Mouse (Mus musculus): ENCODE results near the gene Mettl21e. TPM values are rescaled to one million over a fixed set of nuclear protein-coding genes. Genes with fewer than 3 reads are reported as not detected.
"Not testable (repeated sequence)": the region's sequence is repeated elsewhere in the genome, so short reads cannot be mapped to it uniquely, and the experiment has no call there.

Gene Mettl21e
- polyA plus RNA-seq (2015; fragmentation: Nextera tagmentation; extraction: Ambion mirVana): 0.29 and 2.3 TPM in 2 replicates

GRCm38 (mm10) chr1:44218876-44219275 is at the start of gene Mettl21e:
TSS of gene Mettl21e (minus strand) at chr1:44218961.
- Histone ChIP-seq H3K36me3 (no peaks in the 10 kb centered on the region), H3K9ac (no peak within 1 kb of the TSS), H3K4me3 (no peak within 1 kb of the TSS), H3K27me3 (no peaks in the 10 kb centered on the region), H3K9me3 (no peaks in the 10 kb centered on the region), H3K4me2 (no peak within 1 kb of the TSS), H3K4me1 (0 out of 2 replicates have a peak, but pooled peaks cover 4% of the 10 kb centered on the region), H3K27ac (no peak within 1 kb of the TSS)
- WGBS: 33% methylated on average over 1 of the region's 1 CpGs
- no peak for ATAC-seq (ENCODE audit: insufficient number of reproducible peaks, low FRiP score, low TSS enrichment, low read depth)

GRCm38 (mm10) chr1:44240440-44240839 is 21.7 kb upstream of the Mettl21e start:
- H3K9me3 ChIP-seq; H3K36me3 ChIP-seq; H3K27ac ChIP-seq; H3K4me3 ChIP-seq; H3K9ac ChIP-seq; H3K4me2 ChIP-seq; H3K4me1 ChIP-seq; ATAC-seq (ENCODE audit: insufficient number of reproducible peaks, low FRiP score, low TSS enrichment, low read depth); H3K27me3 ChIP-seq: not testable (repeated sequence)
- WGBS: 40% methylated on average over 2 of the region's 2 CpGs

- Histone ChIP-seq H3K9me3 (no peaks in the 10 kb centered on the region), H3K4me2 (no peak overlapping the region), H3K27ac (no peak overlapping the region), H3K4me3 (no peak overlapping the region), H3K27me3 (no peaks in the 10 kb centered on the region), H3K9ac (no peak overlapping the region), H3K36me3 (no peaks in the 10 kb centered on the region), H3K4me1 (no peaks in the 10 kb centered on the region)
- ATAC-seq (ENCODE audit: insufficient number of reproducible peaks, low FRiP score, low TSS enrichment, low read depth): no peak
- 81% methylated on average over 3 of the region's 3 CpGs for WGBS
Observed at GRCm38 (mm10) chr1:44239969-44240368, 21.2 kb upstream of the Mettl21e start.

DNA sequence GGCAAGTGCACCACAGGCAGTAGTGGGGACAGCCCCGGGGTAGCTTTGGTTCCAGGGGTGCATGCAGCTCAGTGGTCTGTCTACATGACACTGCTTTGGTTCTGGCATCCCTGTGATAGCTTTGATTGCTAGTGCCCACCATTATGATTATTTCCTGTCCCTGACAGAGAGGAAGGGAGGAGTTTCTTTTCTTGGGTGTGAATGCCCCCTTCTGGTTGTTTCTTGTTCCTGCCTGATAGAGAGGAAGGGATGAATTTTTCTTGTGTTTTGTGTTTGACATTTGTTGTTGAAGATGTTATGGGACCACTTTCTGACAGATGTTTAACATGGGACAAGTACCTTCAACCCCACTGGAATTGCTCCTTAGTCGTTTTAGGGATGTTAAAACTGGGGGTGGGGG is 18.5 kb upstream of the Mettl21e start:
- ATAC-seq (ENCODE audit: insufficient number of reproducible peaks, low FRiP score, low TSS enrichment, low read depth): no peak
- H3K27me3 ChIP-seq: no peaks in the 10 kb centered on the region
- 84% methylated on average over 2 of the region's 2 CpGs for WGBS
- H3K27ac ChIP-seq: no peak overlapping the region
- no peaks in the 10 kb centered on the region for H3K4me1 ChIP-seq
- no peak overlapping the region for H3K9ac ChIP-seq
- no peaks in the 10 kb centered on the region for H3K9me3 ChIP-seq
- H3K4me2 ChIP-seq: no peak overlapping the region
- no peaks in the 10 kb centered on the region for H3K36me3 ChIP-seq
- H3K4me3 ChIP-seq: no peak overlapping the region

DNA sequence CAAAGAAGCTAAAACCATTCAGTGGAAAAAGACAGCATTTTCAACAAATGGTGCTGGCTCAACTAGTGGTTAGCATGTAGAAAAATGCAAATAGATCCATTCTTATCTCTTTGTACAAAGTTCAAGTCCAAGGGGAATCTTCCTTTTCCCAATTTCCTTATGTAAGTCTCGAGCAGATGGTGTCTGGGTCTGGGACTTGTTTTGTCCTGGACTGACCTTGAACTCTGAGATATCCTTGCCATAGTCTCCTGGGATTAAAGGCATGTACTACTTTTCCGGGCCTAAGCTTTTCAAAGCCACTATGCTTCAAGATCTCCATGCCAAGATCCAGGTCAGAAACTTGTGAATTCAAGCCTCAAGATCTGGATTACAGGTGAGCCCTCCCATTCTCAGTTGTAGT is 16.6 kb upstream of the Mettl21e start:
- H3K4me1 ChIP-seq: no peaks in the 10 kb centered on the region
- ATAC-seq (ENCODE audit: insufficient number of reproducible peaks, low FRiP score, low TSS enrichment, low read depth): no peak
- H3K4me2 ChIP-seq: no peak overlapping the region
- WGBS: 78% methylated on average over 2 of the region's 2 CpGs
- H3K36me3 ChIP-seq: no peaks in the 10 kb centered on the region
- H3K4me3 ChIP-seq: no peak overlapping the region
- H3K27ac ChIP-seq: no peak overlapping the region
- H3K27me3 ChIP-seq: no peaks in the 10 kb centered on the region
- no peaks in the 10 kb centered on the region for H3K9me3 ChIP-seq
- no peak overlapping the region for H3K9ac ChIP-seq

DNA sequence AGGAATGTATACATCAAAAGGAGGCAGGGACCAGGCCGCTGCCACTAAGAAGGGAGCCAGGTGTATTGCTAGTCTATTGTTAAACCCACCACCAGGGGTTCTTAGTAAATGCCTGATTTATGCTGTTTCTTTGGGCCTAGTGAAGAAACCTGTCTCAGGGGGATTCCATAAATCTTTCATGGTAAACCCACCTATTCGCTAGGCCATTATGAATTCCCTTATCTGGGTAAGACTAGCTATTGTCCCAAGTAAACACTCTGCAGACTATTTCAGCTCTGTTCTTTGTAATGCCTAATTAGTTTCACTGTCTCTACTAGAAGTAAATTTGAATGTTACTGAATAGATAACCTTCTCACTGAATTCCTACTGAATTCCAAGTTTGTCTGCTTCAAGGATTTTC is 15.8 kb upstream of the Mettl21e start:
- H3K9ac ChIP-seq; H3K4me3 ChIP-seq; H3K4me1 ChIP-seq; H3K9me3 ChIP-seq; ATAC-seq (ENCODE audit: insufficient number of reproducible peaks, low FRiP score, low TSS enrichment, low read depth); H3K27ac ChIP-seq; H3K27me3 ChIP-seq; H3K4me2 ChIP-seq; H3K36me3 ChIP-seq: not testable (repeated sequence)
- WGBS: 92% methylated on average over 2 of the region's 2 CpGs

- 32% methylated on average over 2 of the region's 2 CpGs for WGBS
- no peak for ATAC-seq (ENCODE audit: insufficient number of reproducible peaks, low FRiP score, low TSS enrichment, low read depth)
Observed at GRCm38 (mm10) chr1:44229044-44229443, 10.3 kb upstream of the Mettl21e start.

GRCm38 (mm10) chr1:44217118-44217517 is 1.6 kb downstream of the Mettl21e start:
- WGBS: 32% methylated on average over 2 of the region's 2 CpGs
- Histone ChIP-seq H3K36me3 (no peaks in the 10 kb centered on the region), H3K4me2 (no peak overlapping the region), H3K4me1 (0 out of 2 replicates have a peak, but pooled peaks cover 4% of the 10 kb centered on the region), H3K9me3 (no peaks in the 10 kb centered on the region), H3K9ac (no peak overlapping the region), H3K27me3 (no peaks in the 10 kb centered on the region), H3K27ac (no peak overlapping the region), H3K4me3 (no peak overlapping the region)
- no peak for ATAC-seq (ENCODE audit: insufficient number of reproducible peaks, low FRiP score, low TSS enrichment, low read depth)

More at GRCm38 (mm10) chr1:44229044-44229443, 10.3 kb upstream of the Mettl21e start:
- no peak overlapping the region for H3K9ac ChIP-seq
- no peak overlapping the region for H3K27ac ChIP-seq
- no peaks in the 10 kb centered on the region for H3K4me1 ChIP-seq
- H3K27me3 ChIP-seq: no peaks in the 10 kb centered on the region
- no peak overlapping the region for H3K4me2 ChIP-seq
- H3K4me3 ChIP-seq: no peak overlapping the region
- H3K36me3 ChIP-seq: no peaks in the 10 kb centered on the region
- no peaks in the 10 kb centered on the region for H3K9me3 ChIP-seq

DNA sequence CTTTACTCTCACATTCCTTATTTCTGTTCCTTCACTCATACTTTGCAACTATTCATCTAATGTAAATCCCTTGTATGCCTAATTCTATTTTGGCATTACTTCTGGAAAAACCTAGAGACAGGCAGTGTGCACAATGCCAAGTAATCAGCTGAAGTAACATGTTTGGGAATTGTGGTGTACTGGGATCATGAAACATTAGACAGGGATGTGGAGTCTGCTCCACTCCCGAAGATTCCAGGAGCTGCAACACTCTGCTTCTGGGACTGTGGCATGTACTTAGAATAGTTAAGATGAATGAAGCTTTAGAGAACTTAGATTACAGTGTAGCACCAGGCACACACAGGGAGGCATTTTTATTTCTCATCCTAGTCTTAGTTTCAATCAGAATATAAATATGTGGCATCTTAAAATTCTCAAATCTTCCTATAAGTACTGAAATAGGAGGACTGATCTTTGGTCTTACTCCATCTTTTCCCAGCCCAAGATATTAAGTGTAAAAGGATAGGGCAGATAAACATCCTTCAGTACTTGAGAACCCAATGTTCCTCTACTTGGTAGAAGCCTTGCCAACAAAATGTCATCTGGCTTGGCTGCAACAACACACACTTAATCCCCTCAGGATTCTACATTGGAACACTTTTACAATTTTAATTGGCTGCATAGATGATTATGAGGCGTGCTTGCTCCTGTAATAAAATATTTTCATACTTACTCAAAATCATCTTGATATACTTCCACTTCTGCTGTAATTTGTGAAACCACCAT is 2.2 kb downstream of the Mettl21e start:
- Histone ChIP-seq H3K36me3 (no peaks in the 10 kb centered on the region), H3K27me3 (no peaks in the 10 kb centered on the region), H3K9ac (no peak overlapping the region), H3K4me1 (0 out of 2 replicates have a peak, but pooled peaks cover 4% of the 10 kb centered on the region), H3K4me3 (no peak overlapping the region), H3K4me2 (no peak overlapping the region), H3K27ac (peak overlapping the region; percentile 48), H3K9me3 (no peaks in the 10 kb centered on the region)
- 36% methylated on average over 2 of the region's 2 CpGs for WGBS
- ATAC-seq (ENCODE audit: insufficient number of reproducible peaks, low FRiP score, low TSS enrichment, low read depth): no peak

DNA sequence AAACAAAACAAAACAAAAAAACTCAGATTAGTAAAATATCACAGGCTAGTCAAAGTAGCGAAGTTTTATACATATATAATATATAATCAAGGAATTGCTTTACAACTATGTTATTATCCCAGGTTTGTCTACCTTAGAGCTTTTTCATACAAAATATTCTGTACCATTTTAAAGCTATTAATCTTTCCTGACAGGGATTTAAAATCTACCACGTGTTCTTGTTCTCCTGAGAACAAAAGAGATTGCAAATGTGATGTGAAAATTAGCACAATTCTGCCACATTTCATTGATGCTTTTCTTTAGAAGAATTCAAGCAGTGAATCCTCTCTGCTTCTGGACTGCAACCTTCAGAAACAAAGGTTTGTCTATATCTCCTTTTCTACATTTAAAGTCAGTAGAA is 4.3 kb downstream of the Mettl21e start:
- WGBS: 63% methylated on average over 2 of the region's 2 CpGs
- H3K27ac ChIP-seq: no peak overlapping the region
- H3K27me3 ChIP-seq: no peaks in the 10 kb centered on the region
- no peaks in the 10 kb centered on the region for H3K9me3 ChIP-seq
- H3K4me2 ChIP-seq: no peak overlapping the region
- no peak for ATAC-seq (ENCODE audit: insufficient number of reproducible peaks, low FRiP score, low TSS enrichment, low read depth)
- H3K4me1 ChIP-seq: 0 out of 2 replicates have a peak, but pooled peaks cover 4% of the 10 kb centered on the region
- no peak overlapping the region for H3K4me3 ChIP-seq
- no peak overlapping the region for H3K9ac ChIP-seq
- no peaks in the 10 kb centered on the region for H3K36me3 ChIP-seq

DNA sequence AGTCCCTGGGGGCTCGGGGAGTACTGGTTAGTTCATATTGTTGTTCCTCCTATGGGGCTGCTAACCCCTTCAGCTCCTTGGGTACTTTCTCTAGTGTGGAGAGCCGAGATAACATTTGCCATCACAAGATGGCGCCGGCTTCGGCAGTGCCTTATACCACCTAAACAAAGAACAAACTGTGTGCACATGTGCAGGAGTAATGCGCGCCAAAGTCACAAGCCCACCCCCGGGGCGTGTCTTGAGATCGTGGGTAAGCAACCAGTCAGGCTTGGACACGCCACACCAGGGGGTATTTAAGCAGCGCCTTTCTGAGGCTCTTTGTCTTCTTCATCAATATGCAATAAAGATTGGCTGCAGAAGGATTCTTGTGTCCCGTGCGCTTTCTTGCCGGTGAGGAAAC is 15.9 kb downstream of the Mettl21e start:
- Histone ChIP-seq H3K27me3 (no peaks in the 10 kb centered on the region), H3K4me3 (no peak overlapping the region)
- no peak for ATAC-seq (ENCODE audit: insufficient number of reproducible peaks, low FRiP score, low TSS enrichment, low read depth)

GRCm38 (mm10) chr1:44198273-44199171 is 20.2 kb downstream of the Mettl21e start:
- Histone ChIP-seq H3K27ac (no peak overlapping the region), H3K9ac (0 out of 2 replicates have a peak overlapping the region, but pooled peaks have one; percentile 20), H3K36me3 (no peaks in the 10 kb centered on the region), H3K9me3 (no peaks in the 10 kb centered on the region), H3K4me1 (peaks cover 6% of the 10 kb centered on the region; the same call in 1 of the 2 replicates), H3K27me3 (no peaks in the 10 kb centered on the region), H3K4me3 (peak overlapping the region; percentile 43), H3K4me2 (peak overlapping the region; percentile 88)
- no peak for ATAC-seq (ENCODE audit: insufficient number of reproducible peaks, low FRiP score, low TSS enrichment, low read depth)
- WGBS: 12% methylated on average over 47 of the region's 47 CpGs

More for the DNA sequence above, 15.9 kb downstream of the Mettl21e start:
- H3K36me3 ChIP-seq: no peaks in the 10 kb centered on the region
- H3K27ac ChIP-seq: no peak overlapping the region
- H3K9me3 ChIP-seq: no peaks in the 10 kb centered on the region
- no peak overlapping the region for H3K4me2 ChIP-seq
- H3K9ac ChIP-seq: no peak overlapping the region
- WGBS: 90% methylated on average over 15 of the region's 15 CpGs
- peaks cover 6% of the 10 kb centered on the region; the same call in 1 of the 2 replicates for H3K4me1 ChIP-seq

All from limb, embryonic 15.5 days (tissue).